Mouse (Mus musculus) heart, postnatal 0 days (tissue): ENCODE results near the gene Lyrm7.

Experiments
- CTCF ChIP-seq: IDR thresholded peaks from 2 replicates; pipeline ENCODE4 v1.5.1; 2016; ENCODE audit warnings: antibody characterized with exemption, control low read depth, low read depth
- EP300 ChIP-seq: IDR thresholded peaks from 2 replicates; pipeline ENCODE4 v1.6.1; 2016; ENCODE audit warnings: antibody characterized with exemption, low read depth

GRCm38 (mm10) chr11:54881051-54881474 lies 20.3 kb upstream of the Lyrm7 start:
- no peak for TF ChIP-seq CTCF
- no peak for TF ChIP-seq EP300
